Mouse (Mus musculus) megakaryocyte, embryonic 14.5 days (primary cell): ENCODE measurements at regions not wholly inside any gene's neighbourhood (a gene's known extent, or its start where the extent isn't known, plus 50 kb on each side); places are given as distances from the start of the nearest gene placed in this dataset.

Experiments
- H3K27me3 ChIP-seq: replicated peaks from 2 replicates; pipeline ENCODE3; 2012; ENCODE audit warnings: inconsistent platforms
- H3K36me3 ChIP-seq: replicated peaks from 2 replicates; pipeline ENCODE3; 2012; ENCODE audit warnings: low read length, inconsistent platforms, mixed read lengths
- H3K4me1 ChIP-seq: 2 replicates; pipeline ENCODE4 v1.6.1; 2012; ENCODE audit warnings: inconsistent platforms
- H3K4me3 ChIP-seq: replicated peaks from 2 replicates; pipeline ENCODE3; 2012; ENCODE audit warnings: moderate library complexity, mild to moderate bottlenecking, inconsistent platforms
- H3K9me3 ChIP-seq: 2 replicates; pipeline ENCODE4 v1.6.1; 2012; ENCODE audit warnings: inconsistent platforms
- FLI1 ChIP-seq: IDR thresholded peaks from 2 replicates; pipeline ENCODE4 v1.6.1; 2012; ENCODE audit warnings: low read length, inconsistent platforms, mixed read lengths
- GATA1 ChIP-seq: IDR thresholded peaks from 3 replicates; pipeline ENCODE4 v1.6.1; 2012; ENCODE audit warnings: mixed read lengths, low read length, inconsistent platforms, borderline replicate concordance

DNA sequence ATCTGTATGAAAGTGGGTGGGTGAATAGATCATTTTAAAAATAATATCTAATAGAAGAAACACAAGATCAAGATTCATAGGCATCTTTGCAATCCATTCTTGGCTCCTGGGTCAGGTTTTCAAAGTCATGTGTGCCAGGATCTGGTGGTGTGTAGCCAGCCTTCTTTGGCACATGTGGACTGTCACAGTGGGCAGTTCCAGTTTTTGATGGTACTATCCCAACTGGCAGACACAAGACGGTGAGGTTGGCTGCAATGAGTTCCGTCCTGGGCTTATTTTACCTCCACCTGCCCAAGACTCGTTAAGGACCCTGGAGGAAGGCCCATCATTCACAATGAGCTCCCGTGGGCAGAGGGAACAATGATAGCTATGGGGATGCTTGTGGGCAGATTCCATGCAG is 435.1 kb upstream of the Nrp1 start:
- no peak overlapping the region for H3K4me3 ChIP-seq
- no peaks in the 10 kb centered on the region for H3K36me3 ChIP-seq
- H3K27me3 ChIP-seq, result no peaks in the 10 kb centered on the region
- TF ChIP-seq GATA1 (no peak), FLI1 (no peak)
- no peaks in the 10 kb centered on the region for H3K9me3 ChIP-seq
- H3K4me1 ChIP-seq, result no peaks in the 10 kb centered on the region

DNA sequence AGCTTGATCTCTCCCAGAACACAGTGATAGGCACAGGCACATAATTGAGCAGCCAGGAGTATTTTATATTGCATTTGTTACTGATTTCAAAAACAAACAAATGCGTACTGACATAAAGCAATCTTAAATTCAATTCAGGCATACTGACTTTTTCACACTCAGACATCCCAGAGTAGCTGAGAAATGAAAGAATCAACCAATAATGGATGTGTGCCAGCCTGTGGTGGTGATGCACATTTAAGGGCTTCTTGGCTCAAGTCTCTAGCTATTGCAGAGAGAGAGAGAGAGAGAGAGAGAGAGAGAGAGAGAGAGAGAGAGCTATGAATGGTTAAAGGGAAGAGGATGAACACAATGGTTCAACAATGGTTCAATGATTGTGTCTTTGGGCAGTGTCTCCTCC is 426.1 kb upstream of the Nrp1 start:
- no peaks in the 10 kb centered on the region for H3K4me1 ChIP-seq
- H3K4me3 ChIP-seq, result no peak overlapping the region
- H3K36me3 ChIP-seq, result no peaks in the 10 kb centered on the region
- TF ChIP-seq GATA1, result no peak
- H3K27me3 ChIP-seq, result no peaks in the 10 kb centered on the region
- no peaks in the 10 kb centered on the region for H3K9me3 ChIP-seq

DNA sequence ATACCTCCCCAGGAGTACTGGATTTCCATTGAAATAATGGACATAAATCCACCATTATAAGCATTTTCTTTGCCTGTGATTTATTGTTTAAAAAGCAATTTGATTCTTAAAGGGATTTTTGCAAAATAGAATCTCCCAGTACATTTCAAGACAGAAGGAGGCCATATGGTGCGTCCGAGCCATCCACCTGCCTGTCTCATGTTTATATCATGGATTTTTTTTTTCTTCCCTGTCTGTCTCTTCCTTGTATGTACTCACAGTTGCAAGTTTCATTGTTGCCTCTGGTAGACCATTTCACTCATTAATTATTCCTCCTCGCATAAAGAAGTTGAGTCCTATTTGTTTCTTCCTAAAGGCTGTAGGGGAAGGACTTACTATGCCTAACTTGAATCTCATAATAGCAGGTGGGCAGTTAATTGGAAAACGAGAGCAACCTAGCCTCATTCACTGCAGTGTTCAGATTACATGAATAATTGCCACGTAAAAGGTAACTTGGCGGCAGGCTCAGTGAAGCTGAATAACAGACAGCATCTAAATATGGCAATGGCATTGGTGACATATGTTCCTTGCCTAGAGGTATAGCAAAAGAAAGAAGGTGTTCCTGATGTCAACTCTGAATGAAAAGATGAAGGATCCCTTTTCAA is 421.5 kb upstream of the Nrp1 start:
- no peak overlapping the region for H3K4me3 ChIP-seq
- peaks cover 7% of the 10 kb centered on the region; the same call in 1 of the 2 replicates for H3K4me1 ChIP-seq
- no peaks in the 10 kb centered on the region for H3K9me3 ChIP-seq
- no peaks in the 10 kb centered on the region for H3K27me3 ChIP-seq
- H3K36me3 ChIP-seq, result no peaks in the 10 kb centered on the region
- TF ChIP-seq GATA1 (no peak), FLI1 (no peak)

- Histone ChIP-seq H3K4me3 (no peak overlapping the region), H3K9me3 (no peaks in the 10 kb centered on the region), H3K36me3 (no peaks in the 10 kb centered on the region), H3K4me1 (peaks cover 7% of the 10 kb centered on the region; the same call in 1 of the 2 replicates), H3K27me3 (no peaks in the 10 kb centered on the region)
- TF ChIP-seq FLI1 (no peak), GATA1 (no peak)
These were observed 419.0 kb upstream of the Nrp1 start for GRCm38 (mm10) chr8:127939284-127939985.

DNA sequence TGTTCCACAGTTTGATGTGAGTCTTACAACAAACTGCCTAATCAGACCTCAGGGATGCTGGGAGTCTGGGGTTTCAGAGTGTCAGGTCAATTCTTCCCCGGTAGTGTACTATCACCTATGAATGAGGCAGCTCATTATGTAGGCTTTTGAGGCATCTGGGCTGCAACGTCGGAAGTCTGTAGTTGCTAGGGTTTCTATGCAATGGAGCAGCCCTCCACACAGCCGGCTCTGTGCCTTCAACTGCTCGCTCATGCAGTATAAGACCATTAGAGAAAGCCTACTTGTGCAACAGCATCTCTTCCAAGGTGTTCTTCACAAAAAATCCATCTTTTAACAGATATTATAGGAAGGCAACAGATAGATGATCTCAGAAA is 418.4 kb upstream of the Nrp1 start:
- no peak overlapping the region for H3K4me3 ChIP-seq
- no peaks in the 10 kb centered on the region for H3K27me3 ChIP-seq
- H3K9me3 ChIP-seq, result no peaks in the 10 kb centered on the region
- no peaks in the 10 kb centered on the region for H3K36me3 ChIP-seq
- peaks cover 7% of the 10 kb centered on the region; the same call in 1 of the 2 replicates for H3K4me1 ChIP-seq
- TF ChIP-seq FLI1, result no peak
- TF ChIP-seq GATA1, result no peak

- TF ChIP-seq GATA1 (no peak), FLI1 (no peak)
These were observed 416.1 kb upstream of the Nrp1 start for GRCm38 (mm10) chr8:127942319-127942718.

GRCm38 (mm10) chr8:127944955-127945498 is 413.4 kb upstream of the Nrp1 start:
- peaks cover 7% of the 10 kb centered on the region; the same call in 1 of the 2 replicates for H3K4me1 ChIP-seq
- no peak for TF ChIP-seq FLI1
- TF ChIP-seq GATA1, result no peak
- H3K27me3 ChIP-seq, result no peaks in the 10 kb centered on the region
- H3K9me3 ChIP-seq, result no peaks in the 10 kb centered on the region
- H3K36me3 ChIP-seq, result no peaks in the 10 kb centered on the region
- H3K4me3 ChIP-seq, result no peak overlapping the region

More at GRCm38 (mm10) chr8:127942319-127942718, 416.1 kb upstream of the Nrp1 start:
- no peaks in the 10 kb centered on the region for H3K9me3 ChIP-seq
- no peak overlapping the region for H3K4me3 ChIP-seq
- peaks cover 7% of the 10 kb centered on the region; the same call in 1 of the 2 replicates for H3K4me1 ChIP-seq
- no peaks in the 10 kb centered on the region for H3K27me3 ChIP-seq
- H3K36me3 ChIP-seq, result no peaks in the 10 kb centered on the region

GRCm38 (mm10) chr8:127957571-127957970 is 400.8 kb upstream of the Nrp1 start:
- Histone ChIP-seq H3K27me3 (peaks cover 3% of the 10 kb centered on the region), H3K9me3 (no peaks in the 10 kb centered on the region), H3K4me1 (no peaks in the 10 kb centered on the region), H3K36me3 (no peaks in the 10 kb centered on the region), H3K4me3 (no peak overlapping the region)
- no peak for TF ChIP-seq GATA1
- no peak for TF ChIP-seq FLI1

- H3K27me3 ChIP-seq, result peaks cover 3% of the 10 kb centered on the region
- H3K4me1 ChIP-seq, result peaks cover 3% of the 10 kb centered on the region; the same call in 1 of the 2 replicates
- H3K4me3 ChIP-seq, result no peak overlapping the region
- H3K36me3 ChIP-seq, result no peaks in the 10 kb centered on the region
- no peaks in the 10 kb centered on the region for H3K9me3 ChIP-seq
- TF ChIP-seq FLI1 (no peak), GATA1 (no peak)
These were observed 399.9 kb upstream of the Nrp1 start for GRCm38 (mm10) chr8:127958351-127959044.
